9 mouse cellular contexts compared by ENCODE assay signal in the genomic region with DNA sequence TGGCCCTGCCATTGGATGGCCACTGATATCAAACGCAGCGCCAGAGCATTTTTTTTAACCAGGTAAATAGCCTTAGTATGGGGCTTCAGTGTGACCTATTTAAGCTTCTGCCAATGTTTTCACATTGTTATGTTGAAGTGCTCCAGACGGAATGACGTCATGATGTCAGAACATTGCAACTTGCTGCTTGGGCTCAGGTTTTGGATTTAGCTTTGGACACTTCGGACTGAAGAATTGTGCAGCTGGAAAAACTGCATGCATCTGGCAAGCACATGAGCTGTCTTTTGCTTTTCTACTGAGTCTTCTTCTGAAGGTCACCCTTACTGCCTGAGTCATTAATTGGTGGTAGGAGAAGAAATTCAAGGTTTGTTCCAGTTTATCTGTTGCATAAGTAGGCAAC. TPM values are rescaled to one million over a fixed set of nuclear protein-coding genes. Genes with fewer than 3 reads are reported as not detected.
A peak's percentile ranks its signal among the peaks of the same experiment; 100 is the strongest.
DNase-seq lines count a peak whose midpoint lies in the region; ATAC-seq and TF ChIP-seq lines count a peak whose summit lies in the region.
"Had no signal": no experiment of that assay in that cellular context is flagged by ENCODE, and none has a peak within 500 bp of the region (broad histone marks: within the 10 kb centered on the region; RNA-seq: fewer than 3 reads in every experiment).

No protein-coding gene starts in this region.

- H3K9me3 ChIP-seq in forebrain, postnatal 0 days (ENCODE audit: low read length) = no peaks in the 10 kb centered on the region
- H3K9me3 ChIP-seq in midbrain, embryonic 16.5 days (replicated peaks; ENCODE audit: control insufficient read depth, low read length, poor library complexity, severe bottlenecking) = no peaks in the 10 kb centered on the region
- H3K9me3 ChIP-seq: liver, embryonic 13.5 days had no signal

- peak overlapping the region; percentile 60 for H3K4me2 ChIP-seq in forebrain, postnatal 0 days (ENCODE audit: low read depth)
- peak overlapping the region; percentile 30 for H3K4me2 ChIP-seq in midbrain, embryonic 16.5 days (ENCODE audit: low read length)
- H3K4me2 ChIP-seq: liver, embryonic 13.5 days had no signal

- 81% methylated on average over 5 of the region's 5 CpGs for WGBS in forebrain, postnatal 0 days
- WGBS in midbrain, embryonic 16.5 days = 95% methylated on average over 5 of the region's 5 CpGs

- no peak overlapping the region for H3K27ac ChIP-seq in layer of hippocampus, adult 2 months
- no peak overlapping the region for H3K27ac ChIP-seq in forebrain, postnatal 0 days (ENCODE audit: low read depth, low read length)
- no peak overlapping the region for H3K27ac ChIP-seq in midbrain, embryonic 16.5 days (ENCODE audit: low read length)
- H3K27ac ChIP-seq: liver, embryonic 13.5 days had no signal

- peak; percentile 60 for DNase-seq in adrenal gland, adult 2 months
- DNase-seq in adrenal gland, postnatal 4 days (ENCODE audit: low spot score in 2 of 2) = no peak
- no peak for DNase-seq in layer of hippocampus, adult 2 months (ENCODE audit: low spot score in 2 of 2)
- DNase-seq in layer of hippocampus, adult 9-10 months (ENCODE audit: low spot score) = no peak
- DNase-seq in forebrain, postnatal 0 days = no peak
- DNase-seq in embryo, embryonic 10 days (ENCODE audit: low spot score) = no peak
- no peak for DNase-seq in spleen, postnatal 4 days (ENCODE audit: low spot score in 2 of 2)
- DNase-seq: liver, embryonic 13.5 days had no signal

- no peak for TF ChIP-seq CTCF in layer of hippocampus, adult 2 months (conservative IDR thresholded peaks at IDR 0.05)
- TF ChIP-seq CTCF in forebrain, postnatal 0 days (IDR thresholded peaks at IDR 0.05; ENCODE audit: low read depth) = no peak

- peak overlapping the region; percentile 38 for H3K4me3 ChIP-seq in layer of hippocampus, adult 2 months
- no peak overlapping the region; the same call in 1 of the 2 replicates for H3K4me3 ChIP-seq in forebrain, postnatal 0 days (ENCODE audit: low read depth, low read length)
- no peak overlapping the region for H3K4me3 ChIP-seq in midbrain, embryonic 16.5 days (ENCODE audit: low read depth, low read length)
- H3K4me3 ChIP-seq: liver, embryonic 13.5 days had no signal

- H3K9ac ChIP-seq in forebrain, postnatal 0 days = no peak overlapping the region
- no peak overlapping the region for H3K9ac ChIP-seq in midbrain, embryonic 16.5 days (ENCODE audit: low read depth, low read length)
- H3K9ac ChIP-seq: liver, embryonic 13.5 days had no signal

- ATAC-seq in forebrain, postnatal 0 days = no peak
- no peak for ATAC-seq in midbrain, embryonic 16.5 days

- H3K27me3 ChIP-seq in forebrain, postnatal 0 days (ENCODE audit: insufficient read depth, low read length) = no peaks in the 10 kb centered on the region
- H3K27me3 ChIP-seq in midbrain, embryonic 16.5 days (ENCODE audit: control insufficient read depth, insufficient read depth, low read depth, low read length) = no peaks in the 10 kb centered on the region
- H3K27me3 ChIP-seq: liver, embryonic 13.5 days had no signal

- peaks cover 21% of the 10 kb centered on the region for H3K4me1 ChIP-seq in forebrain, postnatal 0 days (ENCODE audit: insufficient read depth)
- H3K4me1 ChIP-seq in midbrain, embryonic 16.5 days (ENCODE audit: control insufficient read depth, insufficient read depth, low read length) = peaks cover 45% of the 10 kb centered on the region

- H3K36me3 ChIP-seq in forebrain, postnatal 0 days (ENCODE audit: insufficient read depth) = no peaks in the 10 kb centered on the region
- H3K36me3 ChIP-seq in midbrain, embryonic 16.5 days (ENCODE audit: control insufficient read depth, insufficient read depth, low read length) = peaks cover 3% of the 10 kb centered on the region; the same call in 1 of the 2 replicates

RNA-seq across cellular contexts. Expression of a gene that starts 3.3 kb away (rescaled TPM):
- 10 to 100 TPM; 26.8 to 39.4 TPM for total RNA-seq in adrenal gland, adult 2 months (2021)
- polyA plus RNA-seq in adrenal gland, adult 2 months (2012; rRNA removed) = 7.8 and 8.3 TPM in 2 replicates
- total RNA-seq in adrenal gland, postnatal 4 days (2021) = 10 to 100 TPM; 24.4 to 27.1 TPM
- total RNA-seq in layer of hippocampus, adult 2 months (2021) = 10 to 100 TPM; 38.6 to 40.0 TPM
- total RNA-seq in forebrain, postnatal 0 days (2014; rRNA removed) = 12.0 and 14.5 TPM in 2 replicates
- polyA plus RNA-seq in forebrain, postnatal 0 days (2015; fragmentation: Nextera tagmentation; extraction: Ambion mirVana) = 6.5 TPM in 2 replicates
- 10.4 and 12.0 TPM in 2 replicates for polyA plus RNA-seq in midbrain, embryonic 16.5 days (2015; fragmentation: Nextera tagmentation; extraction: Ambion mirVana)
